Mouse (Mus musculus): ENCODE measurements around the gene Gm9112. TPM values are rescaled to one million over a fixed set of nuclear protein-coding genes. Genes with fewer than 3 reads are reported as not detected.
"Not testable (repeated sequence)": the region's sequence is repeated elsewhere in the genome, so short reads cannot be mapped to it uniquely, and the experiment has no call there.

Gm9112 gene
- polyA plus RNA-seq (2014; fragmentation: Nextera tagmentation; extraction: Ambion mirVana) = not detected in 2 replicates

DNA sequence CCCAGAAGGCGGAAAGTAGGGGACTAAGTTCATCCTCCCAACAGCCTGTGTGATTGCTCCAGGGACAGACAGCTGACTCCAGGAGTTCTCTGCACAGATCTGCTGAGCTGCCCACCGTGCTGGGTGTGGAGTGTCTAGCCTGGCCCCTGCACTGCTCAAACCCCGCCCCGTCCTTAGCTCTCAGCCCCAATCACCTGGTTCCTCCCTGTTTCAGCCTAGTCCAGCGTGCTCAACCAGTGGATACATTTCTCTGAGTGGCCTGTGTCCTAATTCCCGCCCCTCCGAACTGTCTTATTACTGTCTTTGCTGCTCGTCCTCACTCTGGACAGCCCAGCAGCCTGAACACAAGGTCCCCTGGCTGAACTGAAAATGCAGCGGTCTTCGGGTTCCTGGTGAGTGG is at the start of gene Gm9112, which contains the start of gene Dmrtc1b:
Gm9112 (minus strand) TSS at position 101 of the 400 bp plus-strand sequence.
Dmrtc1b (plus strand) TSS at position 331 of the 400 bp plus-strand sequence.
- ATAC-seq (ENCODE audit: low read depth); H3K27me3 ChIP-seq (ENCODE audit: control insufficient read depth, insufficient read depth, low read length); H3K27ac ChIP-seq (ENCODE audit: low read depth, low read length); H3K9ac ChIP-seq (replicated peaks; ENCODE audit: low read depth, low read length); H3K4me1 ChIP-seq (ENCODE audit: control insufficient read depth, insufficient read depth, low read length); H3K4me3 ChIP-seq (ENCODE audit: low read depth, low read length); H3K36me3 ChIP-seq (ENCODE audit: control insufficient read depth, insufficient read depth, low read length); H3K4me2 ChIP-seq (ENCODE audit: low read depth, low read length); H3K9me3 ChIP-seq (ENCODE audit: control insufficient read depth, low read length): not testable (repeated sequence)
- WGBS = 82% methylated on average over 7 of the region's 10 CpGs

DNA sequence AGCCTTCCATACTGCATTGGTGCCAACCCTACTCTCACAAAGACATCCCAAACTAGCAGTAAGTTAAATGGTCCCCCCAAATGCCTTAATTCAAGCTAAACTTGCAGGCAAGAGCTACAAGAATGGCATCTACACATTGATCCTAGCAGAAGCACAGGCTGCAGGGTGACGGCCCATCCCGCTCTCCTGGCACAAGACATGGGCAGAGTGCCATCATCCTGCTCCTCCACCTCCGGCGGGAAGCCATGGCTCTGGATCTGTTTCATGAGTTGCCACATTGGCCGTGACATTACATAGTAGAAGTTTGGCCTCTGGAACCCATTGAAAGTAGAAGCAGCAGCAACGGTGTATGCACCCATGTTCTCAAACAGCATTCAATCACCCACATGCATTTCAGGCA is 16.8 kb upstream of the Gm9112 start:
- not testable (repeated sequence) for H3K27ac ChIP-seq (ENCODE audit: low read depth, low read length); H3K9me3 ChIP-seq (ENCODE audit: control insufficient read depth, low read length); ATAC-seq (ENCODE audit: low read depth); H3K36me3 ChIP-seq (ENCODE audit: control insufficient read depth, insufficient read depth, low read length); H3K4me1 ChIP-seq (ENCODE audit: control insufficient read depth, insufficient read depth, low read length); H3K4me2 ChIP-seq (ENCODE audit: low read depth, low read length); H3K4me3 ChIP-seq (ENCODE audit: low read depth, low read length); H3K9ac ChIP-seq (replicated peaks; ENCODE audit: low read depth, low read length); H3K27me3 ChIP-seq (ENCODE audit: control insufficient read depth, insufficient read depth, low read length)
- 91% methylated on average over 6 of the region's 6 CpGs for WGBS

DNA sequence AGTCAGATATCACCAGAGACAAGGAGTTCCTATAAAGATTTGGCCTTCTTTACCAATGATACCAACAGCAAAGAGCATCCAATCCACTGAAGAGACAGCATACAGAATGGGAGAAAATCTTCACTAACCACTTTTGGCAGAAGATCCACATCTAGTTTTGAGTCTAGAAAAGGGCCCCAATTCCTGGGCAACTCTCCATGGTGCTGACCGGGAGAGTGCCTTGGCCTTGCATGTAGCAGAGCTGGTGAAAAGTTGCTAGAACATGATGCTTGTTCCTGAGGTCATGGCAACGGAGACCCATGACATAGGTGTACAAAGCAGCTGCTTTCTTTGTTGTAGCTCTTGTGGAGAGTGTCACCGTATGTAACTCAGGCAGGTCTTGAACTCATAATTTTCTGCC is 6.8 kb downstream of the Gm9112 start:
- not testable (repeated sequence) for H3K36me3 ChIP-seq (ENCODE audit: control insufficient read depth, insufficient read depth, low read length); H3K4me3 ChIP-seq (ENCODE audit: low read depth, low read length); H3K4me1 ChIP-seq (ENCODE audit: control insufficient read depth, insufficient read depth, low read length); H3K27ac ChIP-seq (ENCODE audit: low read depth, low read length); H3K9me3 ChIP-seq (ENCODE audit: control insufficient read depth, low read length); ATAC-seq (ENCODE audit: low read depth); H3K27me3 ChIP-seq (ENCODE audit: control insufficient read depth, insufficient read depth, low read length); H3K4me2 ChIP-seq (ENCODE audit: low read depth, low read length); H3K9ac ChIP-seq (replicated peaks; ENCODE audit: low read depth, low read length)
- WGBS = 73% methylated on average over 3 of the region's 3 CpGs

DNA sequence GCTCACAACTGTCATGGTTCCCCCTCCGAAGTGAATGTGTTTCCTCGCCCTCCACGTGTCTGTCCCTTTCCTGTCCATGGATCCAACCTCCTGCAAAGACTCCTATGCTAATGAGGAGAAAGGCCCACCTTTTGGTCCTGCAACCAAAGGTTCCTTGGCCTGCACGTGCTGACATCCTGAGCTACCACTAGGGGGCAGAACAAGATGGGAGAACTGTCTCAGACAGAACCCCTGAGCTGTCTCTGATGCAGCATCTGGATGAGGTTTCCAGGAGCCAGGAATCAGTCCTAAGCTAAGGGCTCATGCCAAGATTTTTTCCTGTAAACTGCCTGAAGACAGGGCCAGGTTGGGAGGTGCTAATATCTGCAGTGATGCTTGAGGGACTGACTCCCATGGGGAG is 18.2 kb downstream of the Gm9112 start:
- WGBS = 17% methylated on average over 4 of the region's 4 CpGs
- not testable (repeated sequence) for H3K4me1 ChIP-seq (ENCODE audit: control insufficient read depth, insufficient read depth, low read length); H3K27me3 ChIP-seq (ENCODE audit: control insufficient read depth, insufficient read depth, low read length); H3K9ac ChIP-seq (replicated peaks; ENCODE audit: low read depth, low read length); H3K4me2 ChIP-seq (ENCODE audit: low read depth, low read length); H3K27ac ChIP-seq (ENCODE audit: low read depth, low read length); H3K36me3 ChIP-seq (ENCODE audit: control insufficient read depth, insufficient read depth, low read length); H3K4me3 ChIP-seq (ENCODE audit: low read depth, low read length); H3K9me3 ChIP-seq (ENCODE audit: control insufficient read depth, low read length)
- ATAC-seq (ENCODE audit: low read depth) = peak; percentile 86; the same call in 1 of the 2 replicates

DNA sequence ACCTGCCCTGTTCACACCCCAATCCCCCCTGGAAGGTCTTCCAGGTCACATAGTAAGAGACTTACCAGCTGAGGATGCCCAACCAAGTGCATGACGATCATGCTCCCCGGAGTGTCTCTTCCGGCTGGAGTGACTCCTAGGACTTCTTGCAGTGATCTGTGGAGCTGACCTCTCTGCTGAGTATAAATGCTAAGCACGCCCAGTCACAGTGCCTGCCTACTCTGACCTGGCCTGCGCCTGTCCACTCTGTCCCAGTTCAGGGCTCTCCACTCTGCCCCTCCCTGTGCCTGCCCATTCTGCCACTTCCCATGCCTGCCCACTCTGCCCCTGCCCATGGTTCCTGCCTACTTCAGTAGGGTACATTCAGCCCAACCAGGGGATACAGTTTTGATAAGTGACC is 20.6 kb downstream of the Gm9112 start, which contains the start of gene Gm3880:
Gm3880 (minus strand) TSS at position 101 of the 400 bp plus-strand sequence.
- not testable (repeated sequence) for H3K4me1 ChIP-seq (ENCODE audit: control insufficient read depth, insufficient read depth, low read length); H3K36me3 ChIP-seq (ENCODE audit: control insufficient read depth, insufficient read depth, low read length); H3K9me3 ChIP-seq (ENCODE audit: control insufficient read depth, low read length); H3K4me3 ChIP-seq (ENCODE audit: low read depth, low read length); H3K4me2 ChIP-seq (ENCODE audit: low read depth, low read length); ATAC-seq (ENCODE audit: low read depth); H3K27ac ChIP-seq (ENCODE audit: low read depth, low read length); H3K9ac ChIP-seq (replicated peaks; ENCODE audit: low read depth, low read length); H3K27me3 ChIP-seq (ENCODE audit: control insufficient read depth, insufficient read depth, low read length)
- WGBS = 88% methylated on average over 4 of the region's 5 CpGs

DNA sequence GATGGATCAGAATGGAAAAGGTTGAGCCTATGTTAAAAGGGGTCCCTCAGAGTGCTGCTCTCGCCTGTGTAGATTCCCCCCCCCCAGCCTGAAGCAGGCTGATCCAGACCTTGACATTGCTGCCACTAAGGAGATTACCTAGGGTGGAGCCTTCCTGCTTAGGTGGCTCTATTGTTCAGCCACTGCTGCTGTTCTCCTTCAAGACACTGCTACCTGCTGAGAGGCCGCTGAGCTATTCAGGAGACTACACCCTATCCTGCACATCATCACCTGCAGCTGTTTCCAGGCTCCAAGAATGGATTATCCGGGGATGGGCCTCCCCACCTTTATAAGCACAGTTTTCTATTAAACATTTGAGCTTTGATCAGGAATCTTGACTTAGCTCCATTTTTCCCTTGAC is 22.7 kb downstream of the Gm9112 start:
- WGBS = 59% methylated on average over 3 of the region's 3 CpGs

DNA sequence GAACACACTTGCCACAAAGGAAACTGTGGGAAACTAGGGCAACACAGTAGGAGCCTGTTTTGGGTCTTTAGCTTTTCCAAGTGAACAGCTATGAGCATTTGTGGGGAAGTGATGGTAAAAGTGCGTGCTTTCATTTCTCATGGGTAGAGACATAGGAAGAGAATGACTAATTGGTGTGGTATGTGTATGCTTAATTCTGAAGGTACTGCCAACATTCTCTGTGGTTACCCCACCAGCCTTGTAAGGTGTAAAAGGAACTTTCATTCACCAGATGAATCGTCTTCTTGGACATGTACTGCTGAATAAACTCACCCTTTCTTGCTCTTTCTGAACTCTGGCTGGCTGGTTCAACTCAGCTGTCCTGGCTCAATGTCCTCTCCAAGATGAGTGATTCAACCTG is 40.8 kb downstream of the Gm9112 start:
- 93% methylated on average over 2 of the region's 2 CpGs for WGBS
- H3K4me2 ChIP-seq (ENCODE audit: low read depth, low read length) = no peak overlapping the region
- H3K4me3 ChIP-seq (ENCODE audit: low read depth, low read length) = no peak overlapping the region
- no peaks in the 10 kb centered on the region for H3K36me3 ChIP-seq (ENCODE audit: control insufficient read depth, insufficient read depth, low read length)
- ATAC-seq (ENCODE audit: low read depth) = no peak
- no peaks in the 10 kb centered on the region for H3K27me3 ChIP-seq (ENCODE audit: control insufficient read depth, insufficient read depth, low read length)
- no peak overlapping the region for H3K27ac ChIP-seq (ENCODE audit: low read depth, low read length)
- H3K9me3 ChIP-seq (ENCODE audit: control insufficient read depth, low read length) = no peaks in the 10 kb centered on the region
- no peak overlapping the region for H3K9ac ChIP-seq (replicated peaks; ENCODE audit: low read depth, low read length)
- H3K4me1 ChIP-seq (ENCODE audit: control insufficient read depth, insufficient read depth, low read length) = no peaks in the 10 kb centered on the region

More for the DNA sequence above, 22.7 kb downstream of the Gm9112 start:
- not testable (repeated sequence) for H3K4me3 ChIP-seq (ENCODE audit: low read depth, low read length); H3K9ac ChIP-seq (replicated peaks; ENCODE audit: low read depth, low read length); H3K4me1 ChIP-seq (ENCODE audit: control insufficient read depth, insufficient read depth, low read length); H3K9me3 ChIP-seq (ENCODE audit: control insufficient read depth, low read length); ATAC-seq (ENCODE audit: low read depth); H3K27me3 ChIP-seq (ENCODE audit: control insufficient read depth, insufficient read depth, low read length); H3K4me2 ChIP-seq (ENCODE audit: low read depth, low read length); H3K27ac ChIP-seq (ENCODE audit: low read depth, low read length); H3K36me3 ChIP-seq (ENCODE audit: control insufficient read depth, insufficient read depth, low read length)

DNA sequence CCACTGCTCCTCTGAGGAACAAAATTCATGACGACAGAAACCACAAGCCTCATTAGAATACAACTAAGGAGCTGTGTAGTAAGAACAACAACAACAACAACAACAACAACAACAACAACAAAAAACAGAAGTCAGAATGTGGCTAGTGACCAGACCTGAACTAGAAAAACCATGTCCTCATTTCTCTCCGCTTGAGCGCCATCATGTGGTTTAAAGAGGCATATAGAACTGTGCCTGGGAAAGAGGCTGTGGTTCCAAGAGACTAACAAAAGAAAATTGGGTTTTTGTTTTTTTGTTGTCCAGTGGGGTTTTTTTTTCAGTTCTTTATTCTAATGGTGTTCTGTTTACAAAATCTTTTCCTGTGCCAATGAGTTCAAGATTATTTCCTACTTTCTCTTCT is 46.7 kb downstream of the Gm9112 start:
- no peak for ATAC-seq (ENCODE audit: low read depth)
- Histone ChIP-seq H3K4me1 (ENCODE audit: control insufficient read depth, insufficient read depth, low read length) (no peaks in the 10 kb centered on the region), H3K27ac (ENCODE audit: low read depth, low read length) (no peak overlapping the region), H3K27me3 (ENCODE audit: control insufficient read depth, insufficient read depth, low read length) (no peaks in the 10 kb centered on the region), H3K36me3 (ENCODE audit: control insufficient read depth, insufficient read depth, low read length) (no peaks in the 10 kb centered on the region), H3K9me3 (ENCODE audit: control insufficient read depth, low read length) (no peaks in the 10 kb centered on the region), H3K4me3 (ENCODE audit: low read depth, low read length) (no peak overlapping the region), H3K4me2 (ENCODE audit: low read depth, low read length) (no peak overlapping the region), H3K9ac (replicated peaks; ENCODE audit: low read depth, low read length) (no peak overlapping the region)
- WGBS = 22% methylated on average over 3 of the region's 3 CpGs
